ENCODE assay signal across 28 mouse cellular contexts in genomic region chr1:36299676-36300075, GRCm38 (mm10).
"Had no signal": no experiment of that assay in that cellular context is flagged by ENCODE, and none has a peak within 500 bp of the region (broad histone marks: within the 10 kb centered on the region; RNA-seq: fewer than 3 reads in every experiment).

No protein-coding gene starts in this region.

- H3K4me3 ChIP-seq: heart, adult 2 months; heart, embryonic 13.5 days; heart, embryonic 15.5 days; hindbrain, embryonic 10.5 days; hindbrain, embryonic 12.5 days; intestine, embryonic 15.5 days; layer of hippocampus, adult 2 months; limb, embryonic 13.5 days; limb, embryonic 15.5 days; liver, embryonic 13.5 days; liver, embryonic 15.5 days had no signal

- H3K27ac ChIP-seq: heart, adult 2 months; heart, embryonic 13.5 days; heart, embryonic 15.5 days; hindbrain, embryonic 10.5 days; hindbrain, embryonic 12.5 days; hindbrain, embryonic 14.5 days; intestine, embryonic 15.5 days; layer of hippocampus, adult 2 months; limb, embryonic 13.5 days; limb, embryonic 15.5 days; liver, embryonic 13.5 days; liver, embryonic 15.5 days had no signal

- H3K4me2 ChIP-seq: heart, embryonic 11.5 days; heart, embryonic 13.5 days; heart, embryonic 15.5 days; hindbrain, embryonic 12.5 days; hindbrain, embryonic 14.5 days; intestine, embryonic 15.5 days; limb, embryonic 13.5 days; limb, embryonic 15.5 days; liver, embryonic 11.5 days; liver, embryonic 13.5 days; liver, embryonic 15.5 days had no signal

- DNase-seq: gastrocnemius, postnatal 14 days; gastrocnemius, postnatal 36 days; heart, adult 2 months; heart, postnatal 14 days; heart, postnatal 4 days; kidney, adult 18-20 months; kidney, adult 8-10 months; kidney, postnatal 10 days; kidney, postnatal 25 days; kidney, postnatal 4 days; layer of hippocampus, postnatal 36 days; left cerebral cortex, postnatal 4 days; liver, embryonic 13.5 days had no signal

- ATAC-seq: hindbrain, embryonic 16.5 days; inflammation-experienced regulatory T-cells, adult 6 months; intestine, embryonic 15.5 days; intestine, postnatal 0 days had no signal

- H3K9me3 ChIP-seq: heart, embryonic 13.5 days; heart, embryonic 15.5 days; hindbrain, embryonic 10.5 days; hindbrain, embryonic 12.5 days; intestine, embryonic 15.5 days; limb, embryonic 13.5 days; limb, embryonic 15.5 days; liver, embryonic 13.5 days; liver, embryonic 15.5 days had no signal

- H3K36me3 ChIP-seq: heart, embryonic 13.5 days; heart, embryonic 15.5 days; hindbrain, embryonic 10.5 days; hindbrain, embryonic 12.5 days; intestine, embryonic 15.5 days; limb, embryonic 13.5 days; limb, embryonic 15.5 days; liver, embryonic 13.5 days; liver, embryonic 15.5 days had no signal

- H3K9ac ChIP-seq: heart, embryonic 13.5 days; heart, embryonic 15.5 days; hindbrain, embryonic 12.5 days; hindbrain, embryonic 14.5 days; intestine, embryonic 15.5 days; limb, embryonic 15.5 days; liver, embryonic 13.5 days; liver, embryonic 15.5 days had no signal
